Mouse (Mus musculus) olfactory bulb, adult 2 months (tissue): ENCODE results near the gene Nrp1. TPM values are rescaled to one million over a fixed set of nuclear protein-coding genes. Genes with fewer than 3 reads are reported as not detected.

Source experiments
- H3K27ac ChIP-seq: fragments of 200-500 bp; 2 replicates; pipeline ENCODE4 v1.5.1; 2012; ENCODE audit warnings: low read depth, low read length; ENCODE audit not compliant: insufficient read depth
- H3K4me1 ChIP-seq: fragments of 200-500 bp; 2 replicates; pipeline ENCODE4 v1.6.1; 2012; ENCODE audit warnings: low read length; ENCODE audit not compliant: control insufficient read depth, insufficient read depth
- H3K4me3 ChIP-seq: fragments of 200-500 bp; 2 replicates; pipeline ENCODE4 v1.5.1; 2012; ENCODE audit warnings: mild to moderate bottlenecking, low read depth, low read length, moderate library complexity; ENCODE audit not compliant: insufficient read depth
- CTCF ChIP-seq: fragments of 200-500 bp; IDR thresholded peaks from 2 replicates; pipeline ENCODE4 v1.5.1; 2012; ENCODE audit warnings: low read depth, mild to moderate bottlenecking, low read length, moderate library complexity; ENCODE audit not compliant: insufficient read depth
- POLR2A ChIP-seq: fragments of 200-500 bp; IDR thresholded peaks from 2 replicates; pipeline ENCODE4 v1.6.1; 2012; ENCODE audit warnings: mild to moderate bottlenecking, low read depth, low read length, moderate library complexity; ENCODE audit not compliant: insufficient read depth
- WGBS: fragments of 180-500 bp; shearing (Covaris S2); methylation state at CpG from one replicate; pipeline ENCODE4 v1.1.7; 2018; 5-methylcytosine and 5-hydroxymethylcytosine counted together
- polyA plus RNA-seq: library from polyadenylated mRNA; stranded (reverse); fragments of >200 nt; gene quantifications from 2 replicates; pipeline ENCODE4 v1.2.4, GENCODE M21; 2012; ENCODE audit warnings: low replicate concordance; ENCODE audit not compliant: missing spikeins, insufficient read depth, insufficient read length

Gene Nrp1
- polyA plus RNA-seq, 1 experiment = not detected

DNA sequence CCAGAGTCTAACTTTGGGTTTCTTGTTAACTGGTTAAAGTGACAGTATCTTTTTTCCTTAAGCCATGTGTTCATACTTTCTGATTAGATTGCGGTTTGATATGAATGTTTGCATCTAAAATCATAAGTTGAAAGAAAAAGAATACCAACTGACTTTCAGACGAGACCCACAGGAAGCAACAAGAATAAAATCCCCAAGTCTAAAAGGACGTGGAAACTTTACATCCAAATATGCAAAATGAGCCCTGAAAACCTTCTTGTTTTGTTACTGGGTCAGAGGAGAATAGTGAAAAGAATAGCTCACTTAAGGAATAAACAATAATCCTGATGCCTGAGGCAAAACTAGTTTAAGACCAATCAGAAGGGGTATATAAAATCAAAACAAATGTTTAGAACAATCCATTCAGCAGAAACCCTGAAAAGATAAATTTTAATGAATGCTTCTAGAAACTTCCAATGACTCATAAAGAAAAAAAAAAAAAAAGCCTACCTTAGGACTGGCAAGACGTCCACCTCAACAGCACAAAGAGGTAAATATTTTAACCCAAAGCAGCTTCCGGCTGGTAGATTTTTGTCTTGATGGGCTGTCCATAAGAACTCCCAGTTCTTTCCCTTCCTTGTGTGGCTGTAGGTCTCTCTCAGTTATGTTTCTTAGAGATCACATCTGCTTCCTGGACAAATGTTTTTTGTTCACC, 145.9 kb downstream of the Nrp1 start:
- Histone ChIP-seq H3K27ac (no peak overlapping the region), H3K4me1 (no peaks in the 10 kb centered on the region), H3K4me3 (no peak overlapping the region)
- 80% methylated on average over 5 of the region's 5 CpGs for WGBS
- TF ChIP-seq CTCF (no peak), POLR2A (no peak)

- Histone ChIP-seq H3K4me3 (no peak overlapping the region), H3K4me1 (no peaks in the 10 kb centered on the region), H3K27ac (no peak overlapping the region)
- TF ChIP-seq CTCF (no peak), POLR2A (no peak)
Observed at GRCm38 (mm10) chr8:128505866-128506265, 147.5 kb downstream of the Nrp1 start.

- Histone ChIP-seq H3K27ac (no peak overlapping the region), H3K4me3 (no peak overlapping the region), H3K4me1 (no peaks in the 10 kb centered on the region)
- TF ChIP-seq CTCF = no peak
- no peak for TF ChIP-seq POLR2A
Observed at GRCm38 (mm10) chr8:128508723-128509122, 150.3 kb downstream of the Nrp1 start.

DNA sequence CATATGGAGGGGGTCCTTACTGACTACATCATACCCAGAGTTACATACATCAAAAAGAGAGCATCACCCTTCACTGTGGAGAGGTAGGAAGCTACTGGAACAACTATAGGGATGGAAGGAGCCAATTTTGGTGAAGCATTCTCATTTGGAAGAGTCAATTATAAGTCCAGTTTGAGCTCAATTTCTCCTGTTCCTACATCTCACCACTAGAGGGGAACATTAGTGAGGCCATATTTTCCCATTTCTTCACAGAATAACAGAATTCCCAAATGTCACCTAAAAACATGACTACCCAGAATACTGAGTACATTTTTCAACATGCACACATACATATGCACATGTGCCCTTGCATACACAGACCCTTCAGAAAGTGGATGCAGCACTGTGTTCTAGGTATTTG, 152.6 kb downstream of the Nrp1 start:
- Histone ChIP-seq H3K27ac (no peak overlapping the region), H3K4me1 (no peaks in the 10 kb centered on the region), H3K4me3 (no peak overlapping the region)
- no peak for TF ChIP-seq POLR2A

DNA sequence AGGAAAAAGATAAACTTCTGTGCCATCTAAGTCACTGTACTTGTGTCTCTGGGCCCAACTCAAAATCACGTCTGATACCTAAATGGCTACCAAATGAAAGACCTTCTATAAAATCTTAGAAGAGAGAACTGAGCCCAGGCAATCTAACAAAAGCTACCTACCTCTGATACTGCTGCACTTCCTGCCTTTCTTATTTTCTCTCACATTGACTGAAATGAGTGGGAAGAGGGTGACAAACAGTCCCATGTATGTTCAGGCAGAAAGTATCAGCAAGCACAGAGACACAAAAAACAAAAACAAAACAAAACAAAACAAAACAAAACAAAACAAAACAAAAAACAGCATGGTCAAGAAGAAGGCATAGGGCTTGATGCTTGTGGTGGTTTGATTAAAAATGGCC, 153.3 kb downstream of the Nrp1 start:
- no peaks in the 10 kb centered on the region for H3K4me1 ChIP-seq
- no peak overlapping the region for H3K27ac ChIP-seq
- 98% methylated on average over 1 of the region's 1 CpGs for WGBS
- TF ChIP-seq CTCF = no peak
- no peak overlapping the region for H3K4me3 ChIP-seq

DNA sequence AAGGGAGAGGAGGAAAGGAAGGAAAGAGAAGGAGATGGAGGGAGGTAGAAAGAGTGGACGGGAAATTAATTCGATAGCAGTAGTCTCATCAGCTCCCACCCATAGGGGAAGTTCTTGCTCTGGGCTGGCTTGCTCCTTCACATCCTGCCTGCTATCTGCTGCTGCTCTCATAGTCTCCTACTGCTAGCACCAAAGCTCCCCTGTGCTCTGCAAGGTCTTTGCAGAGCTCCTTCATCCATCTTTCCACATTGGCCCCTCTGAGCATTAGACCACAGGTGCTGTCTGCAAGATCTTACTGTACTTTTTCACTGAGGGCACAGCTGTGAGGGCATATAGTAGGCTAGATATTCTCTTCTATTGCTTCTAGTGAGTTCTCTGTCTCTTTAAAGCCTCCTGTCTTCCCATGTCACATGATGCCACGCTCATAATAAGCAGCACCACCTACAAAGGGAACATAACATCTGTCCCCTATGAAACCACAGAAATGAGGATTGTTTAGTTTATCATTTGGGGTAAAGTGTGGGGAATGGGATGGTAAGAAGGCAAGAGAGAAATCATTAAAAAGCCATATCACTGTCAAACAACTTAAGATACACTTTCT, 158.5 kb downstream of the Nrp1 start:
- no peaks in the 10 kb centered on the region for H3K4me1 ChIP-seq
- TF ChIP-seq CTCF (no peak), POLR2A (no peak)
- WGBS = 90% methylated on average over 3 of the region's 3 CpGs
- H3K4me3 ChIP-seq = no peak overlapping the region
- no peak overlapping the region for H3K27ac ChIP-seq

- no peak overlapping the region for H3K27ac ChIP-seq
- TF ChIP-seq POLR2A = no peak
- TF ChIP-seq CTCF = no peak
- H3K4me1 ChIP-seq = no peaks in the 10 kb centered on the region
- 87% methylated on average over 4 of the region's 4 CpGs for WGBS
- no peak overlapping the region for H3K4me3 ChIP-seq
Observed at GRCm38 (mm10) chr8:128517546-128518102, 159.2 kb downstream of the Nrp1 start.

DNA sequence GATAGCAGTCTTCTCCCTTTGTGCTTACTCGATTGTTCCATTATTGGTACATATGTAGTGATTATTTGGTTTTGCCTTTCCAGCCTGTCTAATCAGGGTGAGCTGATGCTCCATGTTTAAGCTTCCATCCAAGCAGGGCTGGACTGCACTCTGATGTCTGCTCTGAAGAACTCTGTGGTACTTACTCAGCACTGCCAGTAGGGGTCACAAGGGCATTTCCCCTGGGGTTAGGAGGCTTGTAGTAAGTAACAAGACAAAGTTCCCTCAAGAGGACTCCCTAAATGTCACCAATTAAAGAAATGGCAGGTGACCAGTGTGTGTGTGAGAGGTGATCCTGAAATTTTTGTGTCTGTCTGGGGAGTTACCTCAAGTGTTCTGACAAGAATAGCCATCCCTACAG, 161.0 kb downstream of the Nrp1 start:
- no peak overlapping the region for H3K27ac ChIP-seq
- TF ChIP-seq POLR2A = no peak
- no peak for TF ChIP-seq CTCF
- 94% methylated on average over 1 of the region's 1 CpGs for WGBS

DNA sequence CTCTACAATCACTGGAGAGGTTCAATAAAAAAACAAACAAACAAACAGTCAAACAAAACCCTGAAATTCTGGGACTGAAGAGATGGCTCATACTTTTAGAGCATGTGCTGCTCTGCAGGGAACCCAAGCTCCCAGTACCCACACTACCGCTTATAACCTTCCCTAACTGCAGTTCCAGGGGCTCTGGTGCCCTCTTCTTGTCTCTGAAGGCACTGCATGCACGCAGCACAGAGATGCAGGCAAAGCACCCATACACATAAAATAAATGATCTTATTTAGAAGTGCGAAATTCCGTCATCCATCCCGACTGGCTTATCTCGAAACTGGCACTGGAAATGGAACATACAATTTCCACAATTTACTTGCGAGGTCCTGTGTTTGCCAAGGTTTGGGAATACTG, 165.4 kb downstream of the Nrp1 start:
- Histone ChIP-seq H3K27ac (no peak overlapping the region), H3K4me1 (no peaks in the 10 kb centered on the region), H3K4me3 (no peak overlapping the region)
- TF ChIP-seq CTCF = no peak
- no peak for TF ChIP-seq POLR2A
- WGBS = 85% methylated on average over 7 of the region's 7 CpGs

More for the DNA sequence above, 161.0 kb downstream of the Nrp1 start:
- Histone ChIP-seq H3K4me1 (no peaks in the 10 kb centered on the region), H3K4me3 (no peak overlapping the region)

DNA sequence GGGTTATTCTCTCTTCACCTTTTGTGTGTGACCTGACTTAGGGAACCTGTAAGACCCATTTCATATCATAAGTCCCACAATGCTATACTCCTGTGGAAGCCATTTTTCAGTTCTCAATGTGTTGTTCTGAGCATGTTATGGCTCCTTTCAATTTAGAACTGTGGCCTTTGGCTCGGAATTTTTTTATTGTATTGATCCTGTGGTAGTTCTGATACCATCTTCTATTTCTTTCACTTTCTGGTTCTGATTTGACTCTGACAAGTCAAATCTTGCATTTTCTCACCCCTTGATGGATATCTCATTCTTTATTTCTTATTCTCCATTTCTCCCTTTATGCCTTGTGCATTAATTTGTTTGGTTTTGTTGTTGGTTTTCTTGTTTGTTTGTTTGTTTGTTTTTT, 167.5 kb downstream of the Nrp1 start:
- TF ChIP-seq CTCF = no peak
- TF ChIP-seq POLR2A = no peak
- Histone ChIP-seq H3K4me3 (no peak overlapping the region), H3K27ac (no peak overlapping the region), H3K4me1 (no peaks in the 10 kb centered on the region)
- 90% methylated on average over 1 of the region's 1 CpGs for WGBS
